Mouse (Mus musculus) liver, postnatal 0 days (tissue): ENCODE measurements at regions not wholly inside any gene's neighbourhood (a gene's known extent, or its start where the extent isn't known, plus 50 kb on each side); places are given as distances from the start of the nearest gene placed in this dataset.

ENCODE experiments used
- ATAC-seq: fragments of 200-750 bp; cut with Nextera tagmentation; 2 replicates; pipeline ENCODE4 v1.8.0; 2017; ENCODE audit warnings: mild to moderate bottlenecking, moderate library complexity
- DNase-seq: peaks from one replicate; pipeline ENCODE4 v3.0.0-alpha.2; 2016
- H3K27ac ChIP-seq: fragments of 300-500 bp; sonication (generic); 2 replicates; pipeline ENCODE4 v1.5.1; 2014; ENCODE audit warnings: antibody characterized with exemption, moderate library complexity, mild to moderate bottlenecking, low read depth
- H3K27me3 ChIP-seq: fragments of 300-500 bp; sonication (generic); 2 replicates; pipeline ENCODE4 v1.6.1; 2014; ENCODE audit warnings: low read length, control low read depth, mixed read lengths; ENCODE audit not compliant: insufficient read depth
- H3K36me3 ChIP-seq: fragments of 300-500 bp; sonication (generic); replicated peaks from 2 replicates; pipeline ENCODE4 v1.6.1; 2014; ENCODE audit warnings: mild to moderate bottlenecking, control low read depth, low read length, moderate library complexity, mixed read lengths; ENCODE audit not compliant: insufficient read depth
- H3K4me1 ChIP-seq: fragments of 300-500 bp; sonication (generic); 2 replicates; pipeline ENCODE4 v1.6.1; 2014; ENCODE audit warnings: antibody characterized with exemption, mild to moderate bottlenecking, control low read depth; ENCODE audit not compliant: insufficient read depth
- H3K4me2 ChIP-seq: fragments of 300-500 bp; sonication (generic); 2 replicates; pipeline ENCODE4 v1.6.1; 2014; ENCODE audit warnings: low read depth, mild to moderate bottlenecking, low read length, moderate library complexity, mixed read lengths
- H3K4me3 ChIP-seq: fragments of 300-500 bp; sonication (generic); 2 replicates; pipeline ENCODE4 v1.5.1; 2014; ENCODE audit warnings: low read depth, low read length
- H3K9ac ChIP-seq: fragments of 300-500 bp; sonication (generic); replicated peaks from 2 replicates; pipeline ENCODE4 v1.6.1; 2014; ENCODE audit warnings: mild to moderate bottlenecking, moderate library complexity
- H3K9me3 ChIP-seq: fragments of 300-500 bp; sonication (generic); 2 replicates; pipeline ENCODE4 v1.6.1; 2016; ENCODE audit warnings: mild to moderate bottlenecking, control low read depth, low read length, mixed read lengths
- CTCF ChIP-seq: sonication (generic); IDR thresholded peaks from 2 replicates; pipeline ENCODE4 v1.5.1; 2016; ENCODE audit warnings: antibody characterized with exemption, low read depth
- EP300 ChIP-seq: IDR thresholded peaks from 2 replicates; pipeline ENCODE4 v1.6.1; 2016; ENCODE audit warnings: antibody characterized with exemption, low read depth, mild to moderate bottlenecking
- WGBS: fragments of 180-500 bp; shearing (Covaris S2); extraction: QIAGEN DNeasy Blood & Tissue Kit; methylation state at CpG from one replicate; pipeline ENCODE4 v1.1.7; 2014; ENCODE audit not compliant: insufficient replicate concordance; 5-methylcytosine and 5-hydroxymethylcytosine counted together

- H3K9ac ChIP-seq, result no peak overlapping the region
- no peak overlapping the region for H3K4me3 ChIP-seq
- ATAC-seq, result no peak
- DNase-seq, result no peak
- 72% methylated on average over 10 of the region's 10 CpGs for WGBS
- H3K4me1 ChIP-seq, result no peaks in the 10 kb centered on the region
- H3K27ac ChIP-seq, result no peak overlapping the region
- TF ChIP-seq EP300, result no peak
- no peak for TF ChIP-seq CTCF
- H3K36me3 ChIP-seq, result no peaks in the 10 kb centered on the region
- H3K4me2 ChIP-seq, result no peak overlapping the region
- no peaks in the 10 kb centered on the region for H3K27me3 ChIP-seq
- H3K9me3 ChIP-seq, result no peaks in the 10 kb centered on the region
Observed at GRCm38 (mm10) chr13:101237035-101237434, 403.8 kb upstream of the Slc30a5 start.

- Histone ChIP-seq H3K27ac (no peak overlapping the region), H3K27me3 (no peaks in the 10 kb centered on the region), H3K9ac (no peak overlapping the region), H3K36me3 (no peaks in the 10 kb centered on the region), H3K4me1 (no peaks in the 10 kb centered on the region), H3K4me3 (no peak overlapping the region), H3K4me2 (no peak overlapping the region), H3K9me3 (no peaks in the 10 kb centered on the region)
- DNase-seq (no peak), ATAC-seq (no peak)
- TF ChIP-seq EP300, result no peak
- TF ChIP-seq CTCF, result no peak
- WGBS, result 65% methylated on average over 4 of the region's 4 CpGs
Observed at GRCm38 (mm10) chr13:101235846-101236245, 402.6 kb upstream of the Slc30a5 start.

- no peak overlapping the region for H3K4me3 ChIP-seq
- H3K9me3 ChIP-seq, result no peaks in the 10 kb centered on the region
- WGBS, result 52% methylated on average over 3 of the region's 3 CpGs
- TF ChIP-seq CTCF, result no peak
- no peak for TF ChIP-seq EP300
- no peaks in the 10 kb centered on the region for H3K4me1 ChIP-seq
- no peak for DNase-seq
- H3K9ac ChIP-seq, result no peak overlapping the region
- no peaks in the 10 kb centered on the region for H3K27me3 ChIP-seq
- H3K4me2 ChIP-seq, result no peak overlapping the region
- ATAC-seq, result no peak
- H3K36me3 ChIP-seq, result no peaks in the 10 kb centered on the region
- H3K27ac ChIP-seq, result no peak overlapping the region
Observed at GRCm38 (mm10) chr13:101235110-101235509, 401.9 kb upstream of the Slc30a5 start.

- H3K9ac ChIP-seq, result no peak overlapping the region
- TF ChIP-seq EP300 (no peak), CTCF (no peak)
- WGBS, result 71% methylated on average over 10 of the region's 10 CpGs
- no peak overlapping the region for H3K4me3 ChIP-seq
- H3K36me3 ChIP-seq, result no peaks in the 10 kb centered on the region
- ATAC-seq (no peak), DNase-seq (no peak)
- H3K27ac ChIP-seq, result no peak overlapping the region
- H3K27me3 ChIP-seq, result no peaks in the 10 kb centered on the region
- no peaks in the 10 kb centered on the region for H3K4me1 ChIP-seq
- no peak overlapping the region for H3K4me2 ChIP-seq
- H3K9me3 ChIP-seq, result no peaks in the 10 kb centered on the region
Observed at GRCm38 (mm10) chr13:101234550-101234949, 401.3 kb upstream of the Slc30a5 start.

- Histone ChIP-seq H3K9ac (no peak overlapping the region), H3K27me3 (no peaks in the 10 kb centered on the region), H3K36me3 (no peaks in the 10 kb centered on the region), H3K9me3 (no peaks in the 10 kb centered on the region), H3K4me2 (no peak overlapping the region), H3K4me1 (no peaks in the 10 kb centered on the region), H3K27ac (no peak overlapping the region), H3K4me3 (no peak overlapping the region)
- DNase-seq (no peak), ATAC-seq (no peak)
- TF ChIP-seq EP300 (no peak), CTCF (no peak)
- WGBS, result 36% methylated on average over 5 of the region's 5 CpGs
Observed at GRCm38 (mm10) chr13:101233843-101234281, 400.6 kb upstream of the Slc30a5 start.

- 38% methylated on average over 8 of the region's 8 CpGs for WGBS
- TF ChIP-seq CTCF (no peak), EP300 (no peak)
- ATAC-seq (no peak), DNase-seq (no peak)
- H3K27ac ChIP-seq, result no peak overlapping the region
- H3K9me3 ChIP-seq, result no peaks in the 10 kb centered on the region
- no peak overlapping the region for H3K4me2 ChIP-seq
- no peaks in the 10 kb centered on the region for H3K4me1 ChIP-seq
- no peaks in the 10 kb centered on the region for H3K36me3 ChIP-seq
- H3K9ac ChIP-seq, result no peak overlapping the region
- no peaks in the 10 kb centered on the region for H3K27me3 ChIP-seq
- H3K4me3 ChIP-seq, result no peak overlapping the region
Observed at GRCm38 (mm10) chr13:101233181-101233842, 400.1 kb upstream of the Slc30a5 start.
